Mouse (Mus musculus): ENCODE measurements at regions not wholly inside any gene's neighbourhood (a gene's known extent, or its start where the extent isn't known, plus 50 kb on each side); places are given as distances from the start of the nearest gene placed in this dataset.

DNA sequence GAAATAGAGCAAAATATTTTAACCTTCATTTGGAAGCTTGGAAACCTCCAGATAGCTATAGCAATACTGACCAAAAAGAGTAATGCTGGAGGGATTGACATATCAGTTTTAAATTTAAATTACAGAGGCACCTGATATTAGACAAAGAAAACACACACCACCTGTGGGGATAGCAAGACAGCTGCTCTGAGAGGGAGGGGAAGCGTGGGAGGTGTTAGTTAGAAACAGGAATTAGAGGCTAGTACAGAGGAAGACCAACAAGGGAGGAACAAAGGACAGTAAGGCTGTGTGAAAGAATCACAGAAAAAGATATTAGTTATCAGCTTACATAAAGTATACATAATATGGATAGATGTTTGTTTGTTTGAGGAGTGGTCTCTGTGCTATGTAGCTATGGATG is 297.2 kb upstream of the Mef2c start:
- peak overlapping the region; percentile 9 for H3K4me2 ChIP-seq (ENCODE audit: low read depth)
- H3K79me2 ChIP-seq (ENCODE audit: control insufficient read depth, insufficient read depth), result no peaks in the 10 kb centered on the region
- H3K27me3 ChIP-seq (ENCODE audit: control insufficient read depth, insufficient read depth, insufficient read length), result no peaks in the 10 kb centered on the region

DNA sequence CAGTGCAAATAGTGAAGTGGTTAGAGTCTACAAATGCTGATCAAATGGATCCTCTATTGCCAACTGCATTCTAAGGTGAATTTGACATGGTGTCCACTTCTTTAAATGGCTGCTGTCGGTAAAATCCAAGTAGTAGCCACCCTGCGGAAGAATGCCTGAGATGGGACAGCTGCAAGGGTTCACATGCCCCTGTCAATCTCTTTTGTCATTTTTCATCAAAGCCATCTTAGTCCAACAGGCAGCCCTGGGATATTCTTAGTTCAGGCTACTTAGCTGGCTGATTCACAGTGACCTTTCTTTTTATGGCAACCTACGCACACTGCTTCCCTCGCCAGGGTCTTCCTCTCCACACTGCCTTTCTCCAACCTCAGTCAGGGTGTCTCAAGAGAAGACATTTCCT is 296.3 kb upstream of the Mef2c start:
- Histone ChIP-seq H3K79me2 (ENCODE audit: control insufficient read depth, insufficient read depth) (no peaks in the 10 kb centered on the region), H3K36me3 (ENCODE audit: control insufficient read depth, insufficient read depth) (no peaks in the 10 kb centered on the region), H3ac (ENCODE audit: control insufficient read depth, insufficient read length) (no peak overlapping the region), H3K4me2 (ENCODE audit: low read depth) (peak overlapping the region; percentile 51), H3K27me3 (ENCODE audit: control insufficient read depth, insufficient read depth, insufficient read length) (no peaks in the 10 kb centered on the region), H3K4me3 (no peak overlapping the region)
- TF ChIP-seq TCF3 (IDR thresholded peaks at IDR 0.05; ENCODE audit: insufficient read length, low read depth) (peak; percentile 61), POLR2AphosphoS2 (IDR thresholded peaks at IDR 0.05; ENCODE audit: insufficient read length, low read depth) (no peak), E2F4 (IDR thresholded peaks at IDR 0.05; ENCODE audit: insufficient read depth) (no peak), MYOG (IDR thresholded peaks at IDR 0.05; ENCODE audit: control insufficient read depth in 1 of 3, insufficient read depth in 1 of 3, insufficient read length in 2 of 3, low read depth in 2 of 3) (peak in 2 of 3 experiments; percentile 70 to 85), REST (IDR thresholded peaks at IDR 0.05; ENCODE audit: insufficient read depth, insufficient read length) (no peak), MYOD1 (IDR thresholded peaks at IDR 0.05; ENCODE audit: control insufficient read depth in 1 of 3, insufficient read length in 2 of 3, low read depth in 2 of 3) (peak; percentile 86 to 99 (median 94)), TCF12 (IDR thresholded peaks at IDR 0.05; ENCODE audit: insufficient read depth, poor library complexity, severe bottlenecking) (peak; percentile 88), POLR2A (IDR thresholded peaks at IDR 0.05; ENCODE audit: insufficient read length, low read depth) (no peak), SRF (IDR thresholded peaks at IDR 0.05; ENCODE audit: control insufficient read depth, insufficient read length, low read depth) (no peak), MAX (IDR thresholded peaks at IDR 0.05; ENCODE audit: low read depth) (no peak), USF1 (IDR thresholded peaks at IDR 0.05; ENCODE audit: low read depth) (no peak), CEBPB (IDR thresholded peaks at IDR 0.05; ENCODE audit: insufficient read depth, poor library complexity, severe bottlenecking) (no peak)

More for the DNA sequence above, 297.2 kb upstream of the Mef2c start:
- Histone ChIP-seq H3K36me3 (ENCODE audit: control insufficient read depth, insufficient read depth) (no peaks in the 10 kb centered on the region), H3ac (ENCODE audit: control insufficient read depth, insufficient read length) (no peak overlapping the region), H3K4me3 (no peak overlapping the region)
- TF ChIP-seq USF1 (IDR thresholded peaks at IDR 0.05; ENCODE audit: low read depth) (no peak), TCF3 (IDR thresholded peaks at IDR 0.05; ENCODE audit: insufficient read length, low read depth) (peak; percentile 1), TCF12 (IDR thresholded peaks at IDR 0.05; ENCODE audit: insufficient read depth, poor library complexity, severe bottlenecking) (peak; percentile 83), MYOD1 (IDR thresholded peaks at IDR 0.05; ENCODE audit: control insufficient read depth in 1 of 3, insufficient read length in 2 of 3, low read depth in 2 of 3) (peak; percentile 8 to 86 (median 33)), MYOG (IDR thresholded peaks at IDR 0.05; ENCODE audit: control insufficient read depth in 1 of 3, insufficient read depth in 1 of 3, insufficient read length in 2 of 3, low read depth in 2 of 3) (peak in 2 of 3 experiments; percentile 33 to 69)

DNA sequence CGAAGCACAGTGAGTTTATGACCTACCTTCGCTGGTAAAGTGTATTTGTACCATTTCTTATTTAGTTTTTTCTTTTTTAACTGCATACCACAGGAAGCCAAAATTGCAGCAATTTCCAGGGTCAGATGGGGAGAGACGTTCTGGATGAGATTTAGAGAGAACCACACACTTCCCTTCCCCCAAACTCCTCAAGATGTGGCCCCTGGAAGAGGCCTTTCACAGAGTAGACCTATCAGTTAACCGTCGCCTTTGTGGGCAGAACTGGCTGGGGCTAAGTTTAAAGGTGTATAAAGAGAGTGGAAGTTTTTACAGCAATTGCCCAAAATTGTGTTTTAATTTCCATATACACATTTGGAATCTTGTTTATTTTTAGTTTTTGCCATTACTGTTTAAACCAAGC is 295.7 kb upstream of the Mef2c start:
- H3K36me3 ChIP-seq (ENCODE audit: control insufficient read depth, insufficient read depth), result no peaks in the 10 kb centered on the region
- TF ChIP-seq REST (IDR thresholded peaks at IDR 0.05; ENCODE audit: insufficient read depth, insufficient read length) (no peak), CEBPB (IDR thresholded peaks at IDR 0.05; ENCODE audit: insufficient read depth, poor library complexity, severe bottlenecking) (no peak), USF1 (IDR thresholded peaks at IDR 0.05; ENCODE audit: low read depth) (no peak), MYOD1 (IDR thresholded peaks at IDR 0.05; ENCODE audit: control insufficient read depth in 1 of 3, insufficient read length in 2 of 3, low read depth in 2 of 3) (no peak), SRF (IDR thresholded peaks at IDR 0.05; ENCODE audit: control insufficient read depth, insufficient read length, low read depth) (no peak), POLR2A (IDR thresholded peaks at IDR 0.05; ENCODE audit: insufficient read length, low read depth) (no peak), POLR2AphosphoS2 (IDR thresholded peaks at IDR 0.05; ENCODE audit: insufficient read length, low read depth) (no peak), MYOG (IDR thresholded peaks at IDR 0.05; ENCODE audit: control insufficient read depth in 1 of 3, insufficient read depth in 1 of 3, insufficient read length in 2 of 3, low read depth in 2 of 3) (no peak), MAX (IDR thresholded peaks at IDR 0.05; ENCODE audit: low read depth) (no peak), TCF12 (IDR thresholded peaks at IDR 0.05; ENCODE audit: insufficient read depth, poor library complexity, severe bottlenecking) (no peak), E2F4 (IDR thresholded peaks at IDR 0.05; ENCODE audit: insufficient read depth) (no peak), TCF3 (IDR thresholded peaks at IDR 0.05; ENCODE audit: insufficient read length, low read depth) (no peak)
- H3K4me2 ChIP-seq (ENCODE audit: low read depth), result peak overlapping the region; percentile 51
- no peaks in the 10 kb centered on the region for H3K79me2 ChIP-seq (ENCODE audit: control insufficient read depth, insufficient read depth)
- H3K27me3 ChIP-seq (ENCODE audit: control insufficient read depth, insufficient read depth, insufficient read length), result no peaks in the 10 kb centered on the region
- no peak overlapping the region for H3ac ChIP-seq (ENCODE audit: control insufficient read depth, insufficient read length)
- no peak overlapping the region for H3K4me3 ChIP-seq

DNA sequence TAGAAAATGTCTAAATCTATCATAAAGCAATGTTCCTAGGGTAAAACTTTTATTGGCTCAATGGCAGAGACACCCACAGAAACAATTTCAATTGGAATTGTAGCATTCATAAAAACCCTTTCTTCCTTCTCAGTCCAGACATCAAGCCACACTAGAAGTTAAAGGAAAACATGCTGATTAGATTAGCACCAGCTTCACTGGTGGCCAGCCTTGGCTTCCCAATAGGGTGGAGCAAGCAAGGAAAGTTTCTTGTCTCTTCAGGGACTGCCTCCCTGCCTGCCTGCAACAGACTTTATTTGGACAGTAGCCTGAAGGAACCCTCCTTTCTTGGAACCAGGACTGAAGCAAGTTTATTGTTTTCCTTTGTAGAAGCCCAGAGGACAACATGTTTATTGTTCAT is 289.0 kb upstream of the Mef2c start:
- no peak for TF ChIP-seq TCF12 (IDR thresholded peaks at IDR 0.05; ENCODE audit: insufficient read depth, poor library complexity, severe bottlenecking)
- no peak for TF ChIP-seq SRF (IDR thresholded peaks at IDR 0.05; ENCODE audit: control insufficient read depth, insufficient read length, low read depth)
- TF ChIP-seq POLR2A (IDR thresholded peaks at IDR 0.05; ENCODE audit: insufficient read length, low read depth), result no peak
- TF ChIP-seq MYOG (IDR thresholded peaks at IDR 0.05; ENCODE audit: control insufficient read depth in 1 of 3, insufficient read depth in 1 of 3, insufficient read length in 2 of 3, low read depth in 2 of 3), result no peak
- no peak for TF ChIP-seq REST (IDR thresholded peaks at IDR 0.05; ENCODE audit: insufficient read depth, insufficient read length)

DNA sequence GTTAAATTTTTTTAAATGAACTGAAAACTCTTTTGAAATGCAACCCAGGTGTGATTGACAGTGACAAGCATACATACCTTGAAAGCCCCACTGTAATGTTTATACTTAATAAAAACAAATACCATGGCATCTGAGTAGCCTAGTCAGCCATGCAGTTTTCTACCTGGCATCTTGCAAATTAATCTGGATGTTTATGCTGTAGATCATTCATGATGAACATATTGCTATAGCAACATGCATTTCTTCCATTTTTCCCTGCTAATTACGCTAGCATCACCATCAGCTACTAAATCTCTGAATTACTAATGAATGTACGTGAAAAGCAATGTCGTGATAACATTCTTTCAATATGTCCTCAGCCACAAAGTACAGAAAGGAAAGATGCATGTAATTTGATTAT is 287.4 kb upstream of the Mef2c start:
- Histone ChIP-seq H3K4me3 (no peak overlapping the region), H3K4me2 (ENCODE audit: low read depth) (no peak overlapping the region), H3ac (ENCODE audit: control insufficient read depth, insufficient read length) (no peak overlapping the region), H3K79me2 (ENCODE audit: control insufficient read depth, insufficient read depth) (no peaks in the 10 kb centered on the region), H3K36me3 (ENCODE audit: control insufficient read depth, insufficient read depth) (no peaks in the 10 kb centered on the region), H3K27me3 (ENCODE audit: control insufficient read depth, insufficient read depth, insufficient read length) (no peaks in the 10 kb centered on the region)
- TF ChIP-seq POLR2A (IDR thresholded peaks at IDR 0.05; ENCODE audit: insufficient read length, low read depth), result no peak
- no peak for TF ChIP-seq POLR2AphosphoS2 (IDR thresholded peaks at IDR 0.05; ENCODE audit: insufficient read length, low read depth)
- TF ChIP-seq USF1 (IDR thresholded peaks at IDR 0.05; ENCODE audit: low read depth), result no peak
- TF ChIP-seq MAX (IDR thresholded peaks at IDR 0.05; ENCODE audit: low read depth), result no peak
- TF ChIP-seq TCF3 (IDR thresholded peaks at IDR 0.05; ENCODE audit: insufficient read length, low read depth), result no peak
- TF ChIP-seq SRF (IDR thresholded peaks at IDR 0.05; ENCODE audit: control insufficient read depth, insufficient read length, low read depth), result no peak
- TF ChIP-seq MYOG (IDR thresholded peaks at IDR 0.05; ENCODE audit: control insufficient read depth in 1 of 3, insufficient read depth in 1 of 3, insufficient read length in 2 of 3, low read depth in 2 of 3), result no peak
- TF ChIP-seq REST (IDR thresholded peaks at IDR 0.05; ENCODE audit: insufficient read depth, insufficient read length), result no peak
- no peak for TF ChIP-seq TCF12 (IDR thresholded peaks at IDR 0.05; ENCODE audit: insufficient read depth, poor library complexity, severe bottlenecking)
- TF ChIP-seq E2F4 (IDR thresholded peaks at IDR 0.05; ENCODE audit: insufficient read depth), result no peak
- no peak for TF ChIP-seq CEBPB (IDR thresholded peaks at IDR 0.05; ENCODE audit: insufficient read depth, poor library complexity, severe bottlenecking)
- no peak for TF ChIP-seq MYOD1 (IDR thresholded peaks at IDR 0.05; ENCODE audit: control insufficient read depth in 1 of 3, insufficient read length in 2 of 3, low read depth in 2 of 3)

More for the DNA sequence above, 289.0 kb upstream of the Mef2c start:
- no peaks in the 10 kb centered on the region for H3K79me2 ChIP-seq (ENCODE audit: control insufficient read depth, insufficient read depth)
- H3K27me3 ChIP-seq (ENCODE audit: control insufficient read depth, insufficient read depth, insufficient read length), result no peaks in the 10 kb centered on the region
- no peak overlapping the region for H3K4me3 ChIP-seq
- no peak overlapping the region for H3ac ChIP-seq (ENCODE audit: control insufficient read depth, insufficient read length)
- no peak overlapping the region for H3K4me2 ChIP-seq (ENCODE audit: low read depth)
- H3K36me3 ChIP-seq (ENCODE audit: control insufficient read depth, insufficient read depth), result no peaks in the 10 kb centered on the region
